Mouse (Mus musculus) embryonic fibroblast, embryonic 13.5 days (primary cell): ENCODE measurements around the gene Tmprss4.

Experiments
- CTCF ChIP-seq: IDR thresholded peaks from 2 replicates; pipeline ENCODE4 v1.5.1; 2011; ENCODE audit warnings: mild to moderate bottlenecking, control low read depth, low read length, moderate library complexity, borderline replicate concordance; ENCODE audit not compliant: insufficient read depth
- POLR2A ChIP-seq: IDR thresholded peaks from 2 replicates; pipeline ENCODE4 v1.6.1; 2011; ENCODE audit warnings: low read depth, mild to moderate bottlenecking, control low read depth, low read length, moderate library complexity

DNA sequence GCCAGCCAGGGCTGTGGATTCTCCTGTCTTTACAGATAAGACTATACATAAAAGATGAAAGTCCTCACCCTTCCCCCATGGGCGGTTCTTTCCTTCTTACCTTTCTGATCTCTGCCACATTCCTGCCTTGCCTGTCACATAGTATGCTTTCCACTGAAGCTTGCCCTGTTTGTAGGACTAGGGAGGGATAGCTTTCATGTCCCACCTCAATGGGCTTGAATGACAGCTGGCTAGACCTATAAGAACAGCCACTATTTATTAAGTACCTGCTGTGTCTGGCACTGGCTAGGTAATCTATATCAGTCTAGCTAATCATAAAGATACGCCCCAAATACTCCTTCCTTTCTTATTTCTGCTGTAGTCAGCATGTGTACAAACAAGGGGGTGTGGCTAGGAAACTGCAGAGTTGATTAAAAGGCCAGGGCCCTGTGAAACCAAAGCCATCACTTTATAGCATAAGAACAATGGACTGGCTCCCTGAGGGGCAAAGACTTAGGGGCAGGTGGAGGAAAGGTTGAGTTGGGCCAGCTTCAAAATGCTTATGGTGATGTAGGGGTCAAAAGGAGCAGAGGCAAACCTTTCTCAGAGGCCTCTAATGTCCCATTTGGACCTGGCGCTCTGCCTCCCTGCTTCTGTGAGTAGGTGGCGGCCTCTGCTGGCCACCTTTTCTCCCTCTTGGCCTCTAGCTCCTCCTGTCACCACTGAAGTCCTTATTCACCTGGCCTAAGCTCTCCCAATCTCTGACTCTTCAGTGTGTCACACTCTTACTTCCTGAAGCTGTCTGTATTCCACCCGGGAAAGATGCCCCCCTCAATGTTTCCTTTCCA is 70.2 kb downstream of the Tmprss4 start:
- TF ChIP-seq CTCF: peak; percentile 69
- no peak for TF ChIP-seq POLR2A
